Comparison of ENCODE assay signal across 34 mouse cellular contexts in genomic region chr9:58317381-58317780, GRCm38 (mm10). TPM values are rescaled to one million over a fixed set of nuclear protein-coding genes. Genes with fewer than 3 reads are reported as not detected.
A peak's percentile ranks its signal among the peaks of the same experiment; 100 is the strongest.
DNase-seq lines count a peak whose midpoint lies in the region; ATAC-seq and TF ChIP-seq lines count a peak whose summit lies in the region.
"Had no signal": no experiment of that assay in that cellular context is flagged by ENCODE, and none has a peak within 500 bp of the region (broad histone marks: within the 10 kb centered on the region; RNA-seq: fewer than 3 reads in every experiment).

No protein-coding gene starts in this region.

- TF ChIP-seq CTCF in lung, embryonic 14.5 days (IDR thresholded peaks at IDR 0.05; ENCODE audit: low read depth) = no peak

- no peak overlapping the region for H3K9ac ChIP-seq in lung, embryonic 14.5 days
- no peak overlapping the region for H3K9ac ChIP-seq in limb, embryonic 14.5 days (ENCODE audit: low read depth, low read length, severe bottlenecking)
- H3K9ac ChIP-seq: embryonic facial prominence, embryonic 13.5 days; forebrain, embryonic 13.5 days; heart, embryonic 13.5 days; hindbrain, embryonic 13.5 days had no signal

- ATAC-seq in lung, embryonic 14.5 days (ENCODE audit: insufficient read depth) = no peak
- no peak for ATAC-seq in limb, embryonic 14.5 days (ENCODE audit: low FRiP score, low read depth)
- ATAC-seq: forebrain, embryonic 13.5 days; forebrain, embryonic 16.5 days; hindbrain, embryonic 16.5 days; Patski had no signal

- H3K27ac ChIP-seq in lung, embryonic 14.5 days (ENCODE audit: low read depth) = peak overlapping the region; percentile 14; the same call in 1 of the 2 replicates
- H3K27ac ChIP-seq in limb, embryonic 14.5 days (replicated peaks; ENCODE audit: low read depth, low read length) = peak overlapping the region; percentile 61
- H3K27ac ChIP-seq: forebrain, embryonic 13.5 days; heart, embryonic 13.5 days; hindbrain, embryonic 13.5 days had no signal

- peak; percentile 86 for DNase-seq in heart, adult 11 months
- DNase-seq in heart, adult 8-10 months (ENCODE audit: low spot score) = no peak
- no peak for DNase-seq in lung, embryonic 14.5 days
- DNase-seq in lung, postnatal 10 days = no peak
- peak; percentile 76 for DNase-seq in adipocyte (ENCODE audit: low spot score)
- no peak for DNase-seq in limb, embryonic 14.5 days (ENCODE audit: low spot score)
- DNase-seq in gastrocnemius, postnatal 4 days (ENCODE audit: low spot score in 2 of 2) = no peak
- DNase-seq: adrenal gland, adult 2 months; adrenal gland, postnatal 14 days; B cell, adult 2 months; cerebellum, adult 11 months; cerebellum, adult 2 months; cerebellum, adult 9-11 months; cerebellum, postnatal 25 days; gastrocnemius, postnatal 36 days; heart, adult 18-20 months; heart, postnatal 36 days had no signal

- peaks cover 15% of the 10 kb centered on the region; the same call in 1 of the 2 replicates for H3K4me1 ChIP-seq in lung, embryonic 14.5 days (ENCODE audit: insufficient read depth)
- peaks cover 49% of the 10 kb centered on the region for H3K4me1 ChIP-seq in limb, embryonic 14.5 days (ENCODE audit: control insufficient read depth, insufficient read depth, low read length)

- H3K27me3 ChIP-seq in lung, embryonic 14.5 days (ENCODE audit: insufficient read depth, low read length) = peaks cover 4% of the 10 kb centered on the region; the same call in 1 of the 2 replicates
- H3K27me3 ChIP-seq in limb, embryonic 14.5 days (ENCODE audit: control insufficient read depth, insufficient read depth, low read length) = no peaks in the 10 kb centered on the region
- H3K27me3 ChIP-seq: Patski had no signal

- H3K4me3 ChIP-seq in lung, embryonic 14.5 days (ENCODE audit: low read depth, low read length) = no peak overlapping the region
- no peak overlapping the region for H3K4me3 ChIP-seq in limb, embryonic 14.5 days (replicated peaks; ENCODE audit: low read length)
- H3K4me3 ChIP-seq: embryonic facial prominence, embryonic 13.5 days; forebrain, embryonic 10.5 days; forebrain, embryonic 13.5 days; heart, embryonic 10.5 days; heart, embryonic 13.5 days; hindbrain, embryonic 10.5 days; hindbrain, embryonic 13.5 days had no signal

- no peaks in the 10 kb centered on the region for H3K36me3 ChIP-seq in lung, embryonic 14.5 days (ENCODE audit: insufficient read depth)
- H3K36me3 ChIP-seq in limb, embryonic 14.5 days (ENCODE audit: control insufficient read depth, insufficient read depth, low read length) = no peaks in the 10 kb centered on the region
- H3K36me3 ChIP-seq: embryonic facial prominence, embryonic 13.5 days; forebrain, embryonic 10.5 days; G1E; heart, embryonic 10.5 days; heart, embryonic 13.5 days; hindbrain, embryonic 10.5 days; hindbrain, embryonic 13.5 days had no signal

- no peak for TF ChIP-seq POLR2A in limb, embryonic 14.5 days (IDR thresholded peaks at IDR 0.05; ENCODE audit: borderline replicate concordance, extremely low read depth, insufficient read depth, insufficient read length)

- H3K9me3 ChIP-seq in lung, embryonic 14.5 days (ENCODE audit: low read depth, low read length) = no peaks in the 10 kb centered on the region
- no peaks in the 10 kb centered on the region for H3K9me3 ChIP-seq in limb, embryonic 14.5 days (ENCODE audit: control insufficient read depth, low read length)
- H3K9me3 ChIP-seq: embryonic facial prominence, embryonic 13.5 days; G1E; heart, embryonic 10.5 days; hindbrain, embryonic 10.5 days; hindbrain, embryonic 13.5 days had no signal

- H3K4me2 ChIP-seq in lung, embryonic 14.5 days = no peak overlapping the region
- H3K4me2 ChIP-seq in limb, embryonic 14.5 days (replicated peaks; ENCODE audit: low read depth, low read length, severe bottlenecking) = no peak overlapping the region
- H3K4me2 ChIP-seq: embryonic facial prominence, embryonic 13.5 days; forebrain, embryonic 13.5 days; heart, embryonic 13.5 days; hindbrain, embryonic 13.5 days had no signal

- WGBS in lung, embryonic 14.5 days = 32% methylated on average over 3 of the region's 3 CpGs
- 51% methylated on average over 3 of the region's 3 CpGs for WGBS in limb, embryonic 14.5 days

RNA-seq across cellular contexts. Expression of gene Loxl1, which starts 4.4 kb away (rescaled TPM):
- 10 to 100 TPM; 14.3 to 19.3 (median 16.6) TPM for total RNA-seq in heart, adult 8-10 months (2022)
- polyA plus RNA-seq in lung, embryonic 14.5 days (2014; fragmentation: Nextera tagmentation; extraction: Ambion mirVana) = 34.4 and 37.1 TPM in 2 replicates
- 86.6 and 125 TPM in 2 replicates for polyA plus RNA-seq in limb, embryonic 14.5 days (2012; rRNA removed)
- polyA plus RNA-seq in limb, embryonic 14.5 days (2014; fragmentation: Nextera tagmentation; extraction: Ambion mirVana) = 80.7 and 88.4 TPM in 2 replicates
- total RNA-seq in gastrocnemius, postnatal 4 days (2021) = 10 to 100 TPM; 95.5 to 95.9 TPM
- total RNA-seq: CH12.LX; common myeloid progenitor, adult 5-6 weeks; G1E had no signal
- polyA plus RNA-seq: G1E had no signal

RNA-seq across cellular contexts. Expression of gene Tbc1d21, which starts 52.9 kb away (rescaled TPM):
- total RNA-seq in heart, adult 8-10 months (2022) = not detected
- polyA plus RNA-seq in lung, embryonic 14.5 days (2014; fragmentation: Nextera tagmentation; extraction: Ambion mirVana) = not detected in 2 replicates
- 0.05 TPM in 1 of 2 replicates, not detected in the other for polyA plus RNA-seq in limb, embryonic 14.5 days (2012; rRNA removed)
- not detected in 2 replicates for polyA plus RNA-seq in limb, embryonic 14.5 days (2014; fragmentation: Nextera tagmentation; extraction: Ambion mirVana)
- total RNA-seq in gastrocnemius, postnatal 4 days (2021) = not detected
- total RNA-seq: adrenal gland, adult 2 months; adrenal gland, postnatal 14 days; adrenal gland, postnatal 4 days; CH12.LX; common myeloid progenitor, adult 5-6 weeks; G1E; gastrocnemius, adult 18-20 months; gastrocnemius, postnatal 10 days; gastrocnemius, postnatal 36 days; heart, adult 18-20 months; heart, postnatal 36 days had no signal
- polyA plus RNA-seq: adrenal gland, adult 2 months; cerebellum, adult 2 months; embryonic facial prominence, embryonic 13.5 days; forebrain, embryonic 10.5 days; forebrain, embryonic 13.5 days; forebrain, embryonic 16.5 days; G1E; heart, embryonic 10.5 days; heart, embryonic 13.5 days; heart, postnatal 0 days; hindbrain, embryonic 10.5 days; hindbrain, embryonic 13.5 days; hindbrain, embryonic 16.5 days; Patski had no signal

Comparison
In these comparisons a context has a peak if more than half of its experiments do, and no peak if none do; other contexts are left out.
1. DNase-seq: peak in heart, adult 11 months (single experiment) and adipocyte (single experiment); none in heart, adult 8-10 months (single experiment), lung, embryonic 14.5 days (single experiment), lung, postnatal 10 days (single experiment), limb, embryonic 14.5 days (single experiment) and gastrocnemius, postnatal 4 days (0 of 2).
2. RNA of gene Loxl1, which starts 4.4 kb away (total RNA-seq): 95.5 to 95.9 TPM in gastrocnemius, postnatal 4 days; 14.3 to 19.3 TPM in heart, adult 8-10 months; every median in the first group is over 4 times any median in the second.